Mouse (Mus musculus) gastrocnemius, postnatal 4 days (tissue): ENCODE data around the gene Fam178b. TPM values are rescaled to one million over a fixed set of nuclear protein-coding genes. Genes with fewer than 3 reads are reported as not detected.
"Not testable (repeated sequence)": the region's sequence is repeated elsewhere in the genome, so short reads cannot be mapped to it uniquely, and the experiment has no call there.

Source experiments
- DNase-seq, 2 experiments: peaks; one replicate each; pipeline ENCODE4 v3.0.0; 2021 to 2022; ENCODE audit warnings: low spot score in 2 of 2, mixed read lengths in 2 of 2
- total RNA-seq, 2 experiments: library from RNA; stranded (reverse); gene quantifications; 2 replicates each; pipeline ENCODE4 v1.2.3; 2021

Gene Fam178b
- total RNA-seq, 2 experiments from 2014 or later: 1.3 to 1.5 TPM

DNA sequence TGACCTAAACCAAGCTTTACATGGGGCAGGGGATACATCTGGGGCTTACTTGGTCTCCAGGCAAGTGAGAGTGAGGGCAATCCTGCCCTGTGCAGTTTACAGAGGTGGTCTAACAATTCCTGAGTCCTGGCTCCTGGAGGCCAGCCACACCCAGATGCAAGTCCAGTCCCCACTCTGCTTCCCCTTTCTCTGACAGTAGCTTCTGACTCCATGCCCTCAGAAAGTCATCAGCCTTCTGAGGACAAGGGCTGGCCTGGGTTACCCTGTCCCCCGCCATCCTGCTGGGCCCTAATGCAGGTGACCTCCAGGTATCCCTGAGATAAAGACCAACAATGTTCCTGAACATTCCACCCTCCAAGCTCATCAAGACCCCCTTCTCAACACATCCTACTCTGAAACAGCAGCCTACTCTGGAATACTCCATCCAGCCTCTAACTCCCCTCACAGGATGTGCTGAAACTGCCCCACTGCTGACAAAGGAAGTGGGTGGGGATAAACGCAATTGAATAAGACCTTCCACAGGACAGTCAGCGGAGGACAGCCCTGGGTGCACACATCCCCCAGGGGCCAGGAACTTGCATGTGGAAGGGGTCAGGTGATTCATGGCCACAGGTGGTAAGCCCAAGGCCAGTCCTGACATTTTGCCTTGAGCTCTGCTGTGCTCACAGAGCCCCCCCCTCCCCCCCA is 52.8 kb downstream of the Fam178b start:
- no peak for DNase-seq

DNA sequence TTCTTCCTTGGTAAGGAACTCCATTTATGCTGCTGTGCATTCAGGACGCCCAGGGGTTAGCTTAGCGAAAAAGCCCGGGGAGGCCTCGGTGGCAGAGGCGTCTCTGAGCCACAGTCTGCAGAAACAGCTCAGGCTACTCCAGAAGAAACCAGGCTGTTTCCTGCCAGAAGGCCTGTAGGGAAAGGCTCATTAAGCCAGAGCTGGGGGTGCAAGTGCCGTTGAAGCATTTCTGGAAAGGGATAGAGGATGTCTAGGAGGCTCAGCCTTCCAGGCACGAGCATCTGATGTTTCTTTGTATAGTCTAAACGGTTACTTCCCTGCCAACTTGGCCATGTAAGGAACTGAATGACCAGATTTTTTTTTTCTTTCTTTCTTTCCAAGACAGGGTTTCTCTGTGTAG is 54.4 kb downstream of the Fam178b start:
- DNase-seq: no peak

DNA sequence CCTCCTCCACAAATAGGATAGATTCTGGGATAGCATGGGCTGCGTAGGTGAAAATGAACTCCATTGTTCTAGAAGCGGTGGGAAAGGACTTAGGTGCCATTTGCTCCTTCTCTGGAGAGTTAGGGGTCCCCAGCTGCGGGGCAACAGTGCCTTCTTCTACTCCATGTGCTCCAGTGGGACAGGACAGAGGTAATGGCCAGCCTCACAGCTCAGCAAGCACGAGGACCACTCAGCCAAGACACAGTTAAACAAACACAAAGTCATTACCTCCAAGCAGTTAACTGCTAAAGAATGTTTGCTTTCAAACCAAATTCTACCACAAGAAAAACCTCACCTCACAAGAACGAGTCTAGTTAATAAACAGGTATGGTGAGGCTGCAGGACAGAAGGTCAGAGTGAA is 57.5 kb downstream of the Fam178b start:
- no peak for DNase-seq

DNA sequence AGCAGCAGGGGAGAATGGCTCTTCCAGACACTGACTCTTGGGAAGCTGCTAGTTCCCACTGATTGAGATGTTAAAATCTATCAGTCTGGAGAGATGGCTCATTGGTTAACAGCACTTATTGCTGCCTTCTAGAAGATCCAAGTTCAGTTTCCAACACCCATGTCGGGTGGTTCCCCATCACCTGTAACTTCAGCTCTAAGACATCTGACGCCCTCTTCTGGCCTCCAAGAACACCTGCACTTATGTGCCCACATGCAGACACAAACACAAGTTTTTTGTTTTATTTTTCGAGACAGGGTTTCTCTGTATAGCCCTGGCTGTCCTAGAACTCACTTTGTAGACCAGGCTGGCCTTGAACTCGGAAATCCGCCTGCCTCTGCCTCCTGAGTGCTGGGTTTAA is 67.0 kb downstream of the Fam178b start:
- DNase-seq: not testable (repeated sequence)

DNA sequence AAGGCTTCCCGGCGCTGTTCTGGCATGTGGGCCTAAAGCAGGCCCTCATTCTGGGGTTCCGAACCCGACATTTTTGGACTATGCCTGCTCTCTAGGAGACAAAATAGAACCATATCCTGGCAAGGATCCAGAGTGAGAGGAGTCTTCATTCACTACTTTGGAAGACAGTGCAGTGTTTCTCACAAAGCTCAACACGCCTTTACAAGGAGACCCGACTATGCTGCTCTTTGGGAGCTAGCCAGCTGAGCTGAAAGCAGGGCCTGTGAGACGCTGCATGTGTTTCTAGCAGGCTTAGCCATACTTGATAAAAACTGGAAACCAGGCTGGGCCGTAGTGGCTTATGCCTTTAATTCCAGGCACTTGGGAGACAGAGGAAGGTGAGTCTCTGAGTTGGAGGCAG is 67.8 kb downstream of the Fam178b start:
- no peak for DNase-seq

DNA sequence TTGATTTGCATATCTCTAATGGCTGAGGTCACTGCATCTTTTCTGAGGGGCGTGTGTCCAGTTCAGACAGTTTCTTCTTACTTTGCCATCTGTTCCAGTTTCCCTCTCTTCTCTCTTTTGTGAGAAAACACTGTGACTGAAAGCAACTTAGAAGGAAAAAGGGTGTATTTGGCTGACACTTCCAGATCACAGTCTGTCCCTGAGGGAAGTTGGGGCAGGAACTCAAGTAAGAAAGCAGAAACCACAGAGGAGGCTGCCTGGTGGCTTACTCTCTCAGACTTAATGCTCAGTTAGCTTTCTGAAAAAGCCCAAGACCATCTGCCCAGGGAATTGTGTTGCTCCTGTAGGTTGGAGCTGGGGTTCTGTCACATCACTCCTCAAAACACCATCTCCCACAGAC is 68.4 kb downstream of the Fam178b start:
- no peak for DNase-seq

DNA sequence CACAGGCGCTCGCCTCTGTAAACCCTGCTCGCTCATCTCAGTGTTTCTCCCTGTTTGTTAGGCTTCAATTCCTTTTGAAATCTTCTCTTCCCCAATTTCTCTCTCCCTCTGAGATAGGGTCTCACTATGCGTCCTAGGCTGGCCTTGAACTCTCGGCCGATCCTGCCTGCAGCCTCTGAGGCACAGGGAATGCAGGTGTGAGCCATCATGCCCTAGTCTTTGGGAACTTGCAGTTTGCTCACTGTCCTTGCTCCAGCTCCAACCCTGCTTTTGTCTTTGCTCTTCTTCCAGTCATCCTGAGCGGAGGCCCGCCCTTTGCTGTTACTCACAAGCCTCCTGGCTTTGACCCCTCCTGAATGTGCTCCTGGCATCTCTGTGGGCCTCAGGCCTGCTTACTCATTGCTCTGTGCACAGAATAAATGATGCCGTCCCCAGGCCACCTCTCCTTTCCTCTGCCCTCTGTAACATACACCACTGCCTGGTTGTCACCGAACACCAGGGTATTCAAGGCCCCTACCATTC is 69.5 kb downstream of the Fam178b start:
- no peak for DNase-seq

DNA sequence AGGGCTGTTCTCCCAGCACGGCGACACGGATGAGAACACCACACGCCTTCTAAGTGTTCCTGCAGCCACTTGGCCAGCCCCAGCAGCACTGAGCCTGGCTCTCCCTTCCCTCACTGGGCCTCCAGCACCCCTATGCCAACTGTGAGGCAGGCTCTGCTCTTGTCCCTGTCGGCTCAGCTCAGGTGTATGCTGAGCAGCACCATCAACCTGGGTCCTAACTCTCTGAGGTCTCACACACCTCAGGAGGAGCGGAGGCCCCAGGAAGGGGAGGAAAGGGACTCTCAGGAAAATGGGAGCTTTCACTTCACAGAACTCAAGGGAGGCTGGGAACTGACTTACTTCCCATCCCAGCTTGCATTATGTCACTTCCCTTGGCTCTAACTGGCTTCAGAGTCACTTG is 70.6 kb downstream of the Fam178b start:
- no peak for DNase-seq

DNA sequence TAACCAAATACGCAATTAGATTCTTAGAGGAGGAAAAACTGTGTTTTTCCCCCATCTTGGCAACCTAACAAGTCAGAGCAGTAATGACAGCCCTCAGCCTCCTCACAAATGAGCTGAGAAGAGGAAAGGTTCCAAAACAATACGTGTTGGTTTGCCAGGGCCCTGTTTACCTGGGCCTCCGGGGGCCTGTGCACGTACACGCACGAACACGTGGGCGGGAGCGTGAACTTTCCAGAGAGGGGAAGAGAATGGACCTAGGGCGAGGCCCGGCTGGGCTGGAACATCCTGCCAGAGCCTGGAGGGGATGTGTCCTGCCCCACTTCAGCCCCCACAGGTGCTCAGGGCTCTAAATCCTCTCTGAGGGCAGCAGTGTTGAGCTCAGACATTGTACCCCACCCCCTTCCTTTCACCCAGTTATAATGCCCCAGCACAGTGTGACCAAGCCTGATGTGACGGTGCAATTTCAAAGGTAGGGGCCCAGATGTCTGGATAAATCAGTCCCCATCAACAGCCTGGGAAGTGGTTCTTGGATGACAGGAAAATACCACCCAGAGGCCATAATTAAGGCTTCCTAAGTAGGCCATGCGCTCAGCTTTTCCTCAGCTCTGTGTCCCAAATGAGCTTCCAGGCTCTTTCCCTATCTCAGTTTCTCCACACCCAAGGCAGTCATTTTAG is 71.4 kb downstream of the Fam178b start:
- DNase-seq: no peak

DNA sequence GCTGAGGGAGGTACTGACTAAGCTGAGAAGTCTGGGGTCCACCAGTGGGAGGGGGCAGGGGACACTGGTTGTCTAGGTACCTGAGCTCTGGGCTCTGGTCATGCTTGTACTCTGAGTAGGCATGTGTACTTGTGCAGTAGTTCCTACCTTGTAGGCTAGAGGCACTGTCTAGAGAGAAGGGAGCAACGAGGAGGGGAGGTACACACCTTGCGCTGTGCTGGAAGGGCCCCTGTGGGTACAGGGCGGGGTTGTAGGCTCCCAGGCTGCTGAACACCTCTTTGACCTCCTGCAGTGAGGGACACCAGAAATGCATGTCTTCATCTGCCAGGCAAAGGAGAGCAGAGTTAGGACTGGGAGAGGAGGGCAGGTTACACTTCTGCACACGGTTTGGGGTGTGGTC is 74.8 kb downstream of the Fam178b start:
- no peak for DNase-seq

DNA sequence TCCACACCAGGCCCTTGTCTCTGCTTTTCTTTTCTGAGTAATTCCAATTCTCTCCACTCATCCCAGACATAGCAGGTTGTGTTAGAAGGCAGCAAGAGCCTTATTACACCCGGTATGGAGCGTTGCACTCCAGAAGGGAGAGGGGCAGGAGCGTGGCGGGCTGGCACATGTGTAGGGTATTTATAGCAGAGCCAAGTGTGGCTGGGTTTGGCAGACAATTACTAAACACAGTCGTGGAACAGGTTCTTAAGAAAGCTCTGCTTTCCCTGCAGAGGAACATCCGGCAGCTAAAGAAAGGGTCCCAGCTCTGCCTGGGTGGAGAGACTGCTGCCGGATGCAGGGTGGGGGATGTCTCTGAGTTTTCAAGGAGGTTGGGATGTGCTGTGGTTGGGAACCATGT is 76.0 kb downstream of the Fam178b start:
- no peak for DNase-seq

DNA sequence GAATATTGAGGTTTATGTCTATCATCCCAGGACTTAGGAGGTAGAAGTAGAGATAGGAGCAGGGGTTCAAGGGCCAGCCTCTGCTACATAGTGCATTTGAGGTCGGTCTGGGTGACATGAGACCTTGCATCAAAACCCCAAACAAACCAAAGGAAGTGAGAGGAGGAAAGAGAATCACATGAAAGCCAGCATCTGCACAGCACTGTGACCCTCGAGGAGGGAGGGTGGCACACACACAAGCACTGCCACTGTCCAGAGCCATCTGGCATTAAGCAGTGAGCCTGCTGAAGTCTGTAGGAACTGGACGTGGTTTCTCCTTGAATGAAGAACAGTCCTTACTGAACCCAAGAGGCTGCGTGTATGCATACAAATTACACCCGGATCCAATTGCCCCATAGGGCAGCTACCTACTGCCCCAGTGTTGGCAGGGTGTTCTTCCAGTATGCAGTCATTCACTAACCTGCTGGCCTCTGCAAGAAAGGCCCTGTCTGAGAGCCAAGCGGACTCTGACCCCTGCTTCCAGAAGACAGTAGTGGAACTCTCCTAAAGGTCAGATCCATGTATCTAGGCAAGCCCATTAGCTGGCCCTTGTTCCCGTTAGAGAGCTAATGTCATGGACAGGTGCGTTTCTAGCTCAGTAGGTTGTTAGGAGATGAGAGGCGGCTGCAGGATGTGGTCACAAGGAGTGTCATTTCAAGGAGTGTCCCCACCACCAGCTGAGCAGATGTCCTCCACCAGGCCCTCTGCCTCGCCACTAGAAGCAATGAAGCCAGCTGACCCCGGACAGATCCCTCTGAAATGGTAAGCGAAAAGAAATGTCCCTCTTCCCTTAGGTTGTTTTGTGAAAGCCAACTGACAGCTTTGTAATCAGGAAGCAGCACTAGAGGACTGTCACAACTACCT is 78.5 kb downstream of the Fam178b start:
- DNase-seq: no peak

DNA sequence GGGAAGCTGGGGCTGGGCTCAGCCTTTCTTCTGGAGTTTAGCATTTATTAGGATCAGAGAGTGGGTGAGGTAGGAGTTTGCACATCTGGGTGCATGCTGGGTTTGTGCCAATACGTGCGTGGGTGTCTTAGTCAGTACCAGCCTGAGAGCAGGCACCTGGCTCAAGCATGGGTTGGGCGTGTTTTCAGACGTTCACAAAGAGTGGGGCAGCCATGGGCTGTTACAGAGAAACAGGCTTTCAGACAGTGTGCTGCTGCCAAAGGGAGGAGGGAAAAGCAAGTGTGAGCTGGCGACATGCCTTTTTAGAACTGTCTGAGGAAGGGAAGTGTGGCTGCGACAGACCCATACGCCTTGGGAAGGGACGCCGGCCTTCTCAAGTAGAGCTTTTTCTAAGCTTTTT is 79.6 kb downstream of the Fam178b start:
- peak in 1 of 2 experiments; percentile 60 for DNase-seq

DNA sequence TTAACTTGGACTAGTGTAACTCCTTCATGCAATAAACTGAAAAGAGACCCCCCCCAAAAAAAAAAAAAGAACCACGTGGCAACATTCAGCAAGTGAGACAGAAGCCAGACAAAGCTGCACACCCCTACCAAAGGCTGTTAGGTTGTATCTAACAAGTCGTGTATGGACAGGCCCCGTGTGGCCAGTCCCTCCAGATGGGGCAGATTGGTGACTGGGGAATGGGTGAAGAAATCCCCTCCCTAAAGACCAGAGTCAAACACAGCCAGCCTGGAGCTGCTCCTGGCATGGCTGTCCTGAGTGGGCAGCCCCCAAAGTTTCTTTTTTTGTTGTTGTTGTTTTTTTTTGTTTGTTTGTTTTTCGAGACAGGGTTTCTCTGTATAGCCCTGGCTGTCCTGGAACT is 80.7 kb downstream of the Fam178b start:
- no peak for DNase-seq

DNA sequence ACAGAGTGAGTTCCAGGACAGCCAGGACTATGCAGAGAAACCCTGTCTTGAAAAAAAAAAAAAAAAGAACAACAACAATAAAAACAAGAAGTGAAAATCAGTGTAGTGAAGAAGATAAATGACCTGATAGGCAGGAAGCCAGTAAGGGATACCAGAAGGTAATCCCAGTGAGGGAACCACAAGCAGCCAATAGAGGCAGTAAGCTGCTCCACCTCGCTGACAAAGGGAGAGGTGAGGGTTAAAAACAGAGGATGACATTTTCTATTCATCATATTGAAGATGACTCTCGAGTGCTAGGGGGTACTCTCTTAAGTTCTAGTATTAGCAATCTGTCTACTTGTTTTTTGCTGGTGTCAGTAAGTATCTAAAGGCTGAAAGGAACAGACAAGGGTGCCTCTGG is 84.6 kb downstream of the Fam178b start:
- no peak for DNase-seq

DNA sequence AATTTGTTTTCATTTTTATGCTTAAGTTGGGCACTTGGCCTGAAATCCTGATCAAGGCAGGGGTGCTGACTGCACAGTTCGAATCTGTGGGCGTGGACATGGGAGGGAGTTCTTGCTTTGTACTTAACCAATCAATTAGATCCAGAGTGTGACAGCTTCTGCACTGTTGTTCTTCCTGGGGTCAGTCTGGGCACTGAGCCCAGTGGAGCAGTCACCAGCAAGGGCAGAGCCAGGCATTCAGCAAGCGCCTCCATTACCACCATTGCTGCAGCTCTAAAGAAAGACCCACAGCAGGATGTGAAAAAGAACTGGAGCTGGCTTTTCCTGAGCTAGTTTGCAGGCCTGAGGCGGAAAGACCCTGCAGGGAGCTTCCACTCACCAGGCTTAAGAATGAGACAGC is 86.9 kb downstream of the Fam178b start:
- peak in 1 of 2 experiments; percentile 42 for DNase-seq

DNA sequence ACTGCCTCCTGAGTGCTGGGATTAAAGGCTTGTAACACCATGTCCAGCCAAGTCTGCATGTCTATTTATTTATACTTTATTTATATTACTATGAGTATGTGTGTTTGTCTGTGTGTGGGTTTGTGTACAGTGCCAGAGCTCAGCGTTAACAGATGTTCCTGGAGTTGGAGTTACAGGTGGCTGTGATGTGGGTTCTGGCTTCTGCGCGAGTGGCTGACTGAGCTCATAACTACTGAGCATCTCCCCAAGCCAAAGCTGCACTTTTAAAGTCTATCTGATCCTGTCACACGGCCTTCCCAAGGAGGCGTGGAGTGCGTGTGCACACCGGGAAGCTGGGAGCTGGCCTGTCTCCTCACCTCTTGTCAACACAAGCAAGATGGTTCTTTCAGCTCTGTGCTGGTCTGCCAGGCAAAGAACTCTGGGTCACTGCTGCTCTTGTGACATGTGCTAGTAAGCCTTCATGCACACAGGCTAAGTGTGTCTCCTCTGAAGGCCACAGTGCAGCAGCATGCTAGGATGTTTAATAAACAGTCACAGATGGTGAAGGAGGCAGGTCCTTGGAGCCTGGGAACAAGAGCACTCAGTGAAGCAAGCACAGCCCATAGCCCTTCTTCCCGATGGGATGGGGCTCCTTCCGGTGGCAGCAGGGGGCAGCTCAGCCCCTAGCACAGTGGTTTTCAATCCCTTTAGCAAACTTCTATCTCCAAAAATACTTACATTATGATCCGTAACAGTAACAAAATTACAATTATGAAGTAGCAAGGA is 87.6 kb downstream of the Fam178b start:
- no peak for DNase-seq

DNA sequence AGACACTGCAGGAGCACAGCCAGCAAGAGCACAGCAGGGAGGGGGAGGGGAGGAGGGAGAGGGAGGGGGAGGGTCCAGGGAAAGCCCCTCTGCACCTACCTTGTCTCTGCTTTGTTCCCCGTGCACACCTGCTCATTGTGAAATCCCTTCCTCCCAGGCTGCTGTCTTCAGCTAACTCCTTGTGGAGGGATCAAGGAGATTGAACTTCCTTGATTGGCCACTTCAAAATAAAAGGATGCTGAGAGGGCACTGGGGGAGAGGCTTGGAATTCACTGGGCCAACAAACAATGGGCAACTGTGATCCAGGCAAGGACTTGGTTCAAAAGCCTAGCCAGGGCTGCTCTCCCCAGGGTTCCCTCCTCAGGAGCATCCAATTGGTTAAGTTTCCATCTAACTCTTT is 89.9 kb downstream of the Fam178b start:
- DNase-seq: no peak

DNA sequence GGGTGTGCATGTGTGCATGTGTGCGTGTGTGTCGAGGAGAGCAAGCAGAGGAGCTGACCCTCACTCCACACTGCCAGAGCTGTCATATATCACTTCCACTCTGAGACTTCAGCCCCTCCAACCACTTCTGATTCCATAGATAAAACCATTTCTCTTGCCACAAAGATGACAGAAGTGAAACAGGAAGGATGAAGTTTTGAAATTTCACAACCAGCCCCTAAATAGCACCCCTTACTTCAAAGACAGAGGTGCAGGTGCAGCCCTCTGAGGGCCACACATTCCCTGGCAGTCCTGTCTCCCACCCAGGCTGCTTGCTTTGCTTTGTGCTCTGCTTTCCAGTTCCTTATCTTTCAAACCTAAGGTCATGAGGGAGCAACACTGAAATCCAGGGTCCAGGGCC is 91.6 kb downstream of the Fam178b start:
- DNase-seq: no peak

DNA sequence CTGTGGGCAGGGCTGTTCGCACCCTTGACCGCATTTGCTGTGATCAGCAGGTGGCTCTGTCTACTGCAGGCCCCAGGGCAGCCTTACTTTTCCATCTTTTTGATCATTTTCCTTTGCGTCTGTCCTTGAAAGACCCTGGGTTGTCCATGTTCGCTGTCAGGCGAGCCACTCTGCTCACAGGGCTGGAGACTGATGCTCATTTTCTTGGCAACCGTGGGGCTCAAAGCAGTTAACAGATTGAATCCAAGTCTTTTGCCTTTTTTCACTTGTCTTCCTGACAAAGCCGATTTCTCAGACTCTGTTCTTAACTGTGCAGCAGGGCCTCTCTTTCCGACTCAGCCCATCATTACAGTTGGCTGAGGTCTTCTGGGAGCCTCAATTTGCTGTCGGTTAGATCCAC is 92.3 kb downstream of the Fam178b start:
- no peak for DNase-seq

DNA sequence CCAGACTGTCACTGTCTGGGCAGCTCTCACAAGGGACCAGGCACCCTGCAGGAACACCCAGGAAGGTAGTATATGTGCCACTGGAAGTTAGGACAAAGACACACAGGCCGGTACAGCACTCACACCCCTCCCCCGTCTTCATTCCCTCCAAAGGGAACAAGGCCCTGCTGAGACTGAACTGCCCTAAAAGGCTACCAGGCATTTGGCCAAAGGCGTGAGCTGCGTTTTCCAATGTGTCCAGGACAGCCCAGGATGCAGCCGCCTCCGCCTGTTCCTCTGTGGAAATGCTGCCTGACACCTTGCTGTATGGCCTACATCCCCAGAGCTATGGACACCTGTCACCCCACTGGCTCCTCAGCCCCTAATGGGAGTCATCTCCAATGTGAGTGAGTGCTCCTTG is 93.5 kb downstream of the Fam178b start:
- peak in 1 of 2 experiments; percentile 76 for DNase-seq
